Mouse (Mus musculus) adrenal gland, adult 2 months (tissue): ENCODE data around the gene Sprr1a. TPM values are rescaled to one million over a fixed set of nuclear protein-coding genes. Genes with fewer than 3 reads are reported as not detected.
"Not testable (repeated sequence)": the region's sequence is repeated elsewhere in the genome, so short reads cannot be mapped to it uniquely, and the experiment has no call there.

Experiments
- DNase-seq: peaks from one replicate; pipeline ENCODE4 v3.0.0; 2021
- long read RNA-seq: library from polyadenylated mRNA; stranded (forward); transcript quantifications from one replicate; pipeline ENCODE4 v2.0.0, GENCODE M21; 2021
- polyA plus RNA-seq: library from polyadenylated mRNA; depleted of rRNA; stranded (reverse); fragments of >200 nt; gene quantifications from 2 replicates; pipeline ENCODE4 v1.2.3, GENCODE M21; 2012; rRNA removed
- total RNA-seq, 2 experiments: library from RNA; stranded (reverse); gene quantifications; 2 replicates each; pipeline ENCODE4 v1.2.3; 2021

Gene Sprr1a
- total RNA-seq, result under 1 TPM in 1 of 2 experiments, not detected in 1; 0.38 TPM
- 0.21 and 0.56 TPM in 2 replicates for polyA plus RNA-seq
- long read RNA-seq, result 0 reads

GRCm38 (mm10) chr3:92485863-92486262 is at the start of gene Sprr1a:
Gene Sprr1a (minus strand): TSS chr3:92485895.
- peak; percentile 56 for DNase-seq

GRCm38 (mm10) chr3:92534411-92534810 is 48.7 kb upstream of the Sprr1a start, which contains the start of gene 2310046K23Rik:
Gene 2310046K23Rik (minus strand): TSS chr3:92534511.
- DNase-seq, result no peak

- peak; percentile 14 for DNase-seq
Measured at GRCm38 (mm10) chr3:92512325-92512724, 26.6 kb upstream of the Sprr1a start.

- peak; percentile 70 for DNase-seq
Measured at GRCm38 (mm10) chr3:92510786-92511185, 25.1 kb upstream of the Sprr1a start.

GRCm38 (mm10) chr3:92508185-92508584 is 22.5 kb upstream of the Sprr1a start:
- no peak for DNase-seq

- no peak for DNase-seq
Measured at GRCm38 (mm10) chr3:92503528-92503927, 17.8 kb upstream of the Sprr1a start.

- no peak for DNase-seq
Measured at GRCm38 (mm10) chr3:92500393-92500792, 14.7 kb upstream of the Sprr1a start, which contains the start of gene Sprr4. Gene Sprr4 (minus strand): TSS chr3:92500493.

- DNase-seq, result not testable (repeated sequence)
Measured at GRCm38 (mm10) chr3:92490262-92490661, 4.6 kb upstream of the Sprr1a start.

GRCm38 (mm10) chr3:92486307-92486706 is 612 bp upstream of the Sprr1a start:
- no peak for DNase-seq

- DNase-seq, result not testable (repeated sequence)
Measured at GRCm38 (mm10) chr3:92481249-92481648, 4.4 kb downstream of the Sprr1a start.

- DNase-seq, result no peak
Measured at GRCm38 (mm10) chr3:92470111-92470510, 15.6 kb downstream of the Sprr1a start.

- no peak for DNase-seq
Measured at GRCm38 (mm10) chr3:92467424-92467823, 18.3 kb downstream of the Sprr1a start.

GRCm38 (mm10) chr3:92466576-92466975 is 19.1 kb downstream of the Sprr1a start:
- DNase-seq, result no peak

GRCm38 (mm10) chr3:92458620-92459019 is 27.1 kb downstream of the Sprr1a start, which contains the start of gene Sprr3:
Gene Sprr3 (minus strand): TSS chr3:92458720.
- no peak for DNase-seq

GRCm38 (mm10) chr3:92455151-92455550 is 30.5 kb downstream of the Sprr1a start:
- DNase-seq, result no peak

GRCm38 (mm10) chr3:92440177-92440576 is 45.5 kb downstream of the Sprr1a start:
- DNase-seq, result no peak

GRCm38 (mm10) chr3:92438689-92439088 is 47.0 kb downstream of the Sprr1a start, which contains the start of gene Sprr1b:
Gene Sprr1b (minus strand): TSS chr3:92438789.
- DNase-seq, result no peak

Other genes with a start within 250 kb of the Sprr1a start
- gene Sprr2a3, start 200.5 kb downstream of the Sprr1a start, total RNA-seq, result not detected
- gene Sprr2a3, start 200.5 kb downstream of the Sprr1a start, polyA plus RNA-seq, result 0.22 TPM in 1 of 2 replicates, not detected in the other
- gene Sprr2b, start 169.3 kb downstream of the Sprr1a start, total RNA-seq, result not detected
- gene Sprr2b, start 169.3 kb downstream of the Sprr1a start, polyA plus RNA-seq, result not detected in 2 replicates
- gene Sprr2d, start 146.8 kb downstream of the Sprr1a start, total RNA-seq, result not detected
- not detected in 2 replicates for gene Sprr2d, start 146.8 kb downstream of the Sprr1a start, polyA plus RNA-seq
- gene Sprr2e, start 133.8 kb downstream of the Sprr1a start, total RNA-seq, result not detected
- not detected in 2 replicates for gene Sprr2e, start 133.8 kb downstream of the Sprr1a start, polyA plus RNA-seq
- not detected for gene Sprr2f, start 120.7 kb downstream of the Sprr1a start, total RNA-seq
- not detected in 2 replicates for gene Sprr2f, start 120.7 kb downstream of the Sprr1a start, polyA plus RNA-seq
- gene Sprr2h, start 100.2 kb downstream of the Sprr1a start, total RNA-seq, result not detected
- not detected in 2 replicates for gene Sprr2h, start 100.2 kb downstream of the Sprr1a start, polyA plus RNA-seq
- gene Sprr2i, start 77.9 kb downstream of the Sprr1a start, total RNA-seq, result not detected
- gene Sprr2i, start 77.9 kb downstream of the Sprr1a start, polyA plus RNA-seq, result not detected in 2 replicates
- gene Sprr2j-ps, start 67.8 kb downstream of the Sprr1a start, total RNA-seq, result not detected
- gene Sprr2j-ps, start 67.8 kb downstream of the Sprr1a start, polyA plus RNA-seq, result not detected in 2 replicates
- gene Gm9774, start 56.5 kb downstream of the Sprr1a start, total RNA-seq, result 1 to 10 TPM; 4.6 to 6.3 TPM
- 17.5 and 20.8 TPM in 2 replicates for gene Gm9774, start 56.5 kb downstream of the Sprr1a start, polyA plus RNA-seq
- gene Sprr2k, start 53.3 kb downstream of the Sprr1a start, total RNA-seq, result not detected
- not detected in 2 replicates for gene Sprr2k, start 53.3 kb downstream of the Sprr1a start, polyA plus RNA-seq
- not detected for gene Sprr1b, start 47.1 kb downstream of the Sprr1a start, total RNA-seq
- not detected in 2 replicates for gene Sprr1b, start 47.1 kb downstream of the Sprr1a start, polyA plus RNA-seq
- gene Sprr3, start 27.2 kb downstream of the Sprr1a start, total RNA-seq, result not detected
- gene Sprr3, start 27.2 kb downstream of the Sprr1a start, polyA plus RNA-seq, result 0.39 TPM in 1 of 2 replicates, not detected in the other
- gene Sprr4, start 14.6 kb upstream of the Sprr1a start, total RNA-seq, result not detected
- gene Sprr4, start 14.6 kb upstream of the Sprr1a start, polyA plus RNA-seq, result not detected in 2 replicates
- gene 2310046K23Rik, start 48.6 kb upstream of the Sprr1a start, total RNA-seq, result not detected
- gene 2310046K23Rik, start 48.6 kb upstream of the Sprr1a start, polyA plus RNA-seq, result not detected in 2 replicates
- not detected for gene Ivl, start 87.8 kb upstream of the Sprr1a start, total RNA-seq
- gene Ivl, start 87.8 kb upstream of the Sprr1a start, polyA plus RNA-seq, result not detected in 2 replicates
- gene Smcp, start 103.1 kb upstream of the Sprr1a start, total RNA-seq, result not detected
- not detected in 2 replicates for gene Smcp, start 103.1 kb upstream of the Sprr1a start, polyA plus RNA-seq
- not detected for gene 2210017I01Rik, start 121.6 kb upstream of the Sprr1a start, total RNA-seq
- not detected in 2 replicates for gene 2210017I01Rik, start 121.6 kb upstream of the Sprr1a start, polyA plus RNA-seq
- gene Lce6a, start 135.8 kb upstream of the Sprr1a start, total RNA-seq, result not detected
- not detected in 2 replicates for gene Lce6a, start 135.8 kb upstream of the Sprr1a start, polyA plus RNA-seq
- gene Lce1a1, start 162.4 kb upstream of the Sprr1a start, total RNA-seq, result not detected
- gene Lce1a1, start 162.4 kb upstream of the Sprr1a start, polyA plus RNA-seq, result 0.33 TPM in 1 of 2 replicates, not detected in the other
- gene Lce1b, start 171.0 kb upstream of the Sprr1a start, total RNA-seq, result not detected
- not detected in 2 replicates for gene Lce1b, start 171.0 kb upstream of the Sprr1a start, polyA plus RNA-seq
- not detected for gene Lce1a2, start 184.4 kb upstream of the Sprr1a start, total RNA-seq
- gene Lce1a2, start 184.4 kb upstream of the Sprr1a start, polyA plus RNA-seq, result not detected in 2 replicates
- not detected for gene Lce1c, start 193.4 kb upstream of the Sprr1a start, total RNA-seq
- gene Lce1c, start 193.4 kb upstream of the Sprr1a start, polyA plus RNA-seq, result not detected in 2 replicates
- gene Lce1d, start 201.3 kb upstream of the Sprr1a start, total RNA-seq, result not detected
- not detected in 2 replicates for gene Lce1d, start 201.3 kb upstream of the Sprr1a start, polyA plus RNA-seq
- gene Lce1e, start 223.2 kb upstream of the Sprr1a start, total RNA-seq, result not detected
- not detected in 2 replicates for gene Lce1e, start 223.2 kb upstream of the Sprr1a start, polyA plus RNA-seq
- not detected for gene Lce1f, start 234.5 kb upstream of the Sprr1a start, total RNA-seq
- not detected in 2 replicates for gene Lce1f, start 234.5 kb upstream of the Sprr1a start, polyA plus RNA-seq